9 mouse cellular contexts compared by ENCODE assay signal in genomic region chr7:143549588-143550220, GRCm38 (mm10). TPM values are rescaled to one million over a fixed set of nuclear protein-coding genes. Genes with fewer than 3 reads are reported as not detected.
DNase-seq lines count a peak whose midpoint lies in the region; ATAC-seq lines count a peak whose summit lies in the region.
"Had no signal": no experiment of that assay in that cellular context is flagged by ENCODE, and none has a peak within 500 bp of the region (broad histone marks: within the 10 kb centered on the region; RNA-seq: fewer than 3 reads in every experiment).

No protein-coding gene starts in this region.

- H3K27me3 ChIP-seq in embryonic facial prominence, embryonic 12.5 days = no peaks in the 10 kb centered on the region
- H3K27me3 ChIP-seq in intestine, embryonic 16.5 days (replicated peaks; ENCODE audit: control insufficient read depth, insufficient read depth, low read length) = no peaks in the 10 kb centered on the region
- H3K27me3 ChIP-seq in neural tube, embryonic 12.5 days (replicated peaks) = no peaks in the 10 kb centered on the region

- no peaks in the 10 kb centered on the region for H3K36me3 ChIP-seq in embryonic facial prominence, embryonic 12.5 days
- 0 out of 2 replicates have a peak, but pooled peaks cover 4% of the 10 kb centered on the region for H3K36me3 ChIP-seq in intestine, embryonic 16.5 days (ENCODE audit: control insufficient read depth, insufficient read depth, low read length)
- H3K36me3 ChIP-seq in neural tube, embryonic 12.5 days = peaks cover 14% of the 10 kb centered on the region

- peaks cover 29% of the 10 kb centered on the region for H3K4me1 ChIP-seq in embryonic facial prominence, embryonic 12.5 days
- H3K4me1 ChIP-seq in intestine, embryonic 16.5 days (ENCODE audit: control insufficient read depth, insufficient read depth, low read length) = peaks cover 15% of the 10 kb centered on the region
- H3K4me1 ChIP-seq in neural tube, embryonic 12.5 days = peaks cover 17% of the 10 kb centered on the region

- no peaks in the 10 kb centered on the region for H3K9me3 ChIP-seq in embryonic facial prominence, embryonic 12.5 days
- no peaks in the 10 kb centered on the region for H3K9me3 ChIP-seq in intestine, embryonic 16.5 days (ENCODE audit: control insufficient read depth, low read length)
- H3K9me3 ChIP-seq in neural tube, embryonic 12.5 days = no peaks in the 10 kb centered on the region

- DNase-seq in layer of hippocampus, adult 11-12 months (ENCODE audit: low spot score) = peak; percentile 14
- DNase-seq in layer of hippocampus, adult 18-20 months (ENCODE audit: low spot score in 2 of 2) = no peak
- DNase-seq in B cell, adult 2 months = no peak
- no peak for DNase-seq in left cerebral cortex, adult 9 months (ENCODE audit: low spot score in 2 of 2)
- DNase-seq in right cerebral cortex, postnatal 36 days (ENCODE audit: low spot score in 2 of 2) = no peak

- peak overlapping the region; percentile 90 for H3K4me3 ChIP-seq in embryonic facial prominence, embryonic 12.5 days
- H3K4me3 ChIP-seq in intestine, embryonic 16.5 days (ENCODE audit: low read length) = peak overlapping the region; percentile 90
- H3K4me3 ChIP-seq in neural tube, embryonic 12.5 days = peak overlapping the region; percentile 91

- 29% methylated on average over 2 of the region's 2 CpGs for WGBS in embryonic facial prominence, embryonic 12.5 days
- WGBS in intestine, embryonic 16.5 days = 27% methylated on average over 2 of the region's 2 CpGs
- 53% methylated on average over 2 of the region's 2 CpGs for WGBS in neural tube, embryonic 12.5 days

- peak overlapping the region; percentile 91 for H3K27ac ChIP-seq in embryonic facial prominence, embryonic 12.5 days
- peak overlapping the region; percentile 96 for H3K27ac ChIP-seq in intestine, embryonic 16.5 days (ENCODE audit: low read length)
- H3K27ac ChIP-seq in neural tube, embryonic 12.5 days = 0 out of 2 replicates have a peak overlapping the region, but pooled peaks have one; percentile 21

- peak overlapping the region; percentile 71 for H3K9ac ChIP-seq in embryonic facial prominence, embryonic 12.5 days
- peak overlapping the region; percentile 77 for H3K9ac ChIP-seq in intestine, embryonic 16.5 days (ENCODE audit: low read depth, low read length)
- H3K9ac ChIP-seq in neural tube, embryonic 12.5 days = peak overlapping the region; percentile 59

- ATAC-seq in embryonic facial prominence, embryonic 12.5 days (ENCODE audit: insufficient number of reproducible peaks, insufficient read depth, low FRiP score, low TSS enrichment) = peak; percentile 10; the same call in 1 of the 2 replicates
- peak; percentile 7 for ATAC-seq in intestine, embryonic 16.5 days
- peak; percentile 38 for ATAC-seq in neural tube, embryonic 12.5 days (ENCODE audit: low FRiP score, low read depth)

- H3K4me2 ChIP-seq in embryonic facial prominence, embryonic 12.5 days (replicated peaks) = peak overlapping the region; percentile 81
- peak overlapping the region; percentile 68 for H3K4me2 ChIP-seq in intestine, embryonic 16.5 days (ENCODE audit: low read depth, low read length)
- peak overlapping the region; percentile 72 for H3K4me2 ChIP-seq in neural tube, embryonic 12.5 days (replicated peaks)

RNA-seq across cellular contexts. Expression of gene Nap1l4, which starts 0.8 kb away (rescaled TPM):
- 100 to 1,000 TPM; 123 to 136 TPM for total RNA-seq in layer of hippocampus, adult 18-20 months (2021)
- polyA plus RNA-seq in embryonic facial prominence, embryonic 12.5 days (2016; fragmentation: Nextera tagmentation; extraction: Ambion mirVana) = 310 and 322 TPM in 2 replicates
- polyA plus RNA-seq in intestine, embryonic 16.5 days (2015; fragmentation: Nextera tagmentation; extraction: Ambion mirVana) = 175 and 192 TPM in 2 replicates
- 335 and 344 TPM in 2 replicates for polyA plus RNA-seq in neural tube, embryonic 12.5 days (2016; fragmentation: Nextera tagmentation; extraction: Ambion mirVana)

RNA-seq across cellular contexts. Expression of gene Phlda2, which starts 46.8 kb away (rescaled TPM):
- not detected for total RNA-seq in layer of hippocampus, adult 18-20 months (2021)
- 7.3 and 9.1 TPM in 2 replicates for polyA plus RNA-seq in embryonic facial prominence, embryonic 12.5 days (2016; fragmentation: Nextera tagmentation; extraction: Ambion mirVana)
- 11.7 and 16.1 TPM in 2 replicates for polyA plus RNA-seq in intestine, embryonic 16.5 days (2015; fragmentation: Nextera tagmentation; extraction: Ambion mirVana)
- 1.9 and 2.4 TPM in 2 replicates for polyA plus RNA-seq in neural tube, embryonic 12.5 days (2016; fragmentation: Nextera tagmentation; extraction: Ambion mirVana)
- polyA plus RNA-seq: activated CD4-positive, CD25-positive, alpha-beta regulatory T cell, adult 4 months had no signal

RNA-seq across cellular contexts. Expression of gene Cars, which starts 50.2 kb away (rescaled TPM):
- total RNA-seq in layer of hippocampus, adult 18-20 months (2021) = 10 to 100 TPM; 38.4 to 53.4 TPM
- polyA plus RNA-seq in embryonic facial prominence, embryonic 12.5 days (2016; fragmentation: Nextera tagmentation; extraction: Ambion mirVana) = 57.1 and 57.3 TPM in 2 replicates
- polyA plus RNA-seq in intestine, embryonic 16.5 days (2015; fragmentation: Nextera tagmentation; extraction: Ambion mirVana) = 56.4 and 62.8 TPM in 2 replicates
- 59.3 and 61.2 TPM in 2 replicates for polyA plus RNA-seq in neural tube, embryonic 12.5 days (2016; fragmentation: Nextera tagmentation; extraction: Ambion mirVana)

Comparison
In these comparisons a context has a peak if more than half of its experiments do, and no peak if none do; other contexts are left out.
1. H3K27ac ChIP-seq: peak in every context shown above with its lines; median percentile 96 in intestine, embryonic 16.5 days; 91 in embryonic facial prominence, embryonic 12.5 days; 21 in neural tube, embryonic 12.5 days.